Mouse (Mus musculus): ENCODE results near the gene Mrpl37. TPM values are rescaled to one million over a fixed set of nuclear protein-coding genes. Genes with fewer than 3 reads are reported as not detected.
"Not testable (repeated sequence)": the region's sequence is repeated elsewhere in the genome, so short reads cannot be mapped to it uniquely, and the experiment has no call there.

Mrpl37 gene
- total RNA-seq (2014; fragmentation: Nextera tagmentation) (78.5 and 105 TPM in 2 replicates), total RNA-seq (2017) (56.6 and 61.0 TPM in 2 replicates)

DNA sequence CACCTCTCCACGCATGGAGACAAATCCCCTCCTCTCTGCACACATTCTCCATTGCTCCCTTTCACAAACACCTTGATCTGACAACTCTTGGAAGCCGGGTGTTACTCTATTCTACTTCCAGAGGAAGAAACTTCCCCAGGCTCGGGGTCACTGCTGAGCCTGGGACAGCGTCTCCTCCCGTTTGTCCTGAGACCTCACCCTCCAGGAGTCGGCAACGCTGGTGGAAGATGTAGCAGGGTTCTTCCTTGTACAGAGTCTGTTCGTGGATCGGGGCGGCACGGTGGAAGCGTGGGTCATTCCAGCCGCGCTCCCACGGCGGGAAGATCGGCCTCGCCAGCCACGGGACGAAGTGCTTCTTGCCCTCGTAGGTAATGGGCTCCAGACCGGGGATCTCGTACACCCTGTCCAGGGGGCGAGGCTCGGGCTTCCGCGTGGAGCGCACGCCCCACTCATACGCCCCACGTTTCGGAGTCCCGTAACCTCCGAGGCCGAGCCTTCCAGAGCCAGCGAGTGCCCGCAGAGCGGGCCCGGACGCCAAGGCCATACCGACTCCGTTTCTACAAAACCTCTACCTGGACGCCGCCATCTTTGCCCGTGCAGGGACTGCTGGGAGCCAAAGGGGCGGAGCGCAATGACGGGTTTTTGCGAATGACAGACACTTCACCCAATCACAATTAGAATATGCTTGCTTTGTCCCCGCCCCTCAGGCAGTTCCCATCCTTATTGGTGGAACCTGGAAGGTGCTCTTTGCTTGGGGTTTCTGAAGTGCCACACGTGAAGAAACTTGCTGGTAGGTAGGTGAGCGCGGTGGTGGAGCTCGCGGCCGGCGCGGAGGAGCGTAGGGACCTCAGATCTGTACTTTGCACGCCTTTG, at the start of gene Mrpl37, which contains the start of gene Cyb5rl:
Mrpl37 (minus strand) TSS at position 617 of the 873 bp plus-strand sequence.
Cyb5rl (plus strand) TSS at position 737 of the 873 bp plus-strand sequence.
- peak; percentile 98 for ATAC-seq (replicated peaks; ENCODE audit: poor library complexity, severe bottlenecking)

DNA sequence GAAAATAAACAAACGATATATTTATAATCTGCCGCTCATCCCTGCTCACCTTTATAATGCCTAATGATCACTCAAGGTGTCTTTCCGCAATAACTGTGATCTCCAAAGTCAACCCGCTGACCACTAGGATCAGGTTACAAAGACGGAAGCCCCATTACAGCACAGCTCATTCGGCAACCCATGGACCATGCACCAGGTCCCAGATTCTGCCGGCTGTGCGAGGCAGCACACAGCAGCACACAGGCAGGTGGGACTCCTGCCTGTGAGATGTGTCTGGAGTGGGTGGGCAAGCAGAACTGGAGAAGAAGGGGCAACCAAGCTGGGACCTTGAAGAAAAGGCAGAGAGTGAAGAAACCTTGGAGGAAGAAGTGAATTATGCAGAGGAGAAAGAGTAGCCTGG, 47.6 kb upstream of the Mrpl37 start:
- no peak for ATAC-seq (replicated peaks; ENCODE audit: poor library complexity, severe bottlenecking)

- ATAC-seq (replicated peaks; ENCODE audit: poor library complexity, severe bottlenecking) = not testable (repeated sequence)
Measured at GRCm38 (mm10) chr4:107109181-107109580, 42.5 kb upstream of the Mrpl37 start.

- no peak for ATAC-seq (replicated peaks; ENCODE audit: poor library complexity, severe bottlenecking)
Measured at GRCm38 (mm10) chr4:107108291-107108731, 41.6 kb upstream of the Mrpl37 start.

GRCm38 (mm10) chr4:107106777-107107176, 40.1 kb upstream of the Mrpl37 start:
- no peak for ATAC-seq (replicated peaks; ENCODE audit: poor library complexity, severe bottlenecking)

GRCm38 (mm10) chr4:107102220-107102619, 35.6 kb upstream of the Mrpl37 start:
- no peak for ATAC-seq (replicated peaks; ENCODE audit: poor library complexity, severe bottlenecking)

GRCm38 (mm10) chr4:107098791-107099525, 32.3 kb upstream of the Mrpl37 start:
- no peak for ATAC-seq (replicated peaks; ENCODE audit: poor library complexity, severe bottlenecking)

DNA sequence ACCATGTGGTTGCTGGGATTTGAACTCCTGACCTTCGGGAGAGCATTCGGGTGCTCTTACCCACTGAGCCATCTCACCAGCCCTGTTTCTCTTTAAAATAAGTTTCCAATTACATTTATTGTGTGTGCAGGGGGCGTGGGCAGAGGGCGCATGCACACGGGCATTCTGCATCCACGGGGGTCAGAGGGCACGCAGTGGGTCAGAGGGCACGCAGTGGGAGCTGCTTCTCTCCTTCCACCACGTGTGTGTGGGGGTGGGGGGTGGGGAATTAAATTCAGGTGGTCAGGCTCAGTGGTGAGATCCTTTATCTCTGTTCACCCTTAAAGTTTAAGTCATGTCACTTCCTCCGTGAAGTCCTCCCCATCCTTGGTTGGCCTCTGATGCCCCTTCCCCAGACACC, 31.7 kb upstream of the Mrpl37 start:
- no peak for ATAC-seq (replicated peaks; ENCODE audit: poor library complexity, severe bottlenecking)

- no peak for ATAC-seq (replicated peaks; ENCODE audit: poor library complexity, severe bottlenecking)
Measured at GRCm38 (mm10) chr4:107097871-107098270, 31.2 kb upstream of the Mrpl37 start.

DNA sequence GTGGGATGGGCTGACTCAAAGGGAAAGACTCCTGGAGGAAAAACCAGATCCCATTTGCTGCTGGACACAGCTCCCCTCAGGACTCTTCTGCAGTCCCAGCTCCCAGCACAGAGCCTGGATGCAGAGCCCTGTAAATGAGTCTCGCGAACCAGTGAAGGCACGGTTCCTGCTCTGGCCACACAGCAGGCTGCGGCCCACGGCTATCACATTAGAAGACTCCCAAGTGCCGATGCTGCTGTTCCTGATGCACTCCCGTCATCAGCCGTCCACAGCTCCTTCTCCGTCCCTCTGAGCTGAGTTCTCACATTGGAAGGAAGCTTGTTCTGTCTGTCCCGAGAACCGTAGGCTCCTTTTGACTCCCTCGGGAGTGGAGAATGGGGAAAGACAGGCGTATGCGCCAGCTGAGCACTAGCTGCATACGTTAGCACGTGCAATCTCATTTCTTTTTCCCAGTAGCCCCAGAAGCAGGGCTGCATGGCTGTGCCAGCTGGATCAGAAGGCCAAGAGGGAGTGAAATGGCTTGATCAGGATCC, 30.2 kb upstream of the Mrpl37 start, which contains the start of gene Cdcp2:
Cdcp2 (plus strand) TSS at position 51 of the 533 bp plus-strand sequence.
- ATAC-seq (replicated peaks; ENCODE audit: poor library complexity, severe bottlenecking) = no peak

- peak; percentile 73 for ATAC-seq (replicated peaks; ENCODE audit: poor library complexity, severe bottlenecking)
Measured at GRCm38 (mm10) chr4:107096043-107096442, 29.4 kb upstream of the Mrpl37 start.

DNA sequence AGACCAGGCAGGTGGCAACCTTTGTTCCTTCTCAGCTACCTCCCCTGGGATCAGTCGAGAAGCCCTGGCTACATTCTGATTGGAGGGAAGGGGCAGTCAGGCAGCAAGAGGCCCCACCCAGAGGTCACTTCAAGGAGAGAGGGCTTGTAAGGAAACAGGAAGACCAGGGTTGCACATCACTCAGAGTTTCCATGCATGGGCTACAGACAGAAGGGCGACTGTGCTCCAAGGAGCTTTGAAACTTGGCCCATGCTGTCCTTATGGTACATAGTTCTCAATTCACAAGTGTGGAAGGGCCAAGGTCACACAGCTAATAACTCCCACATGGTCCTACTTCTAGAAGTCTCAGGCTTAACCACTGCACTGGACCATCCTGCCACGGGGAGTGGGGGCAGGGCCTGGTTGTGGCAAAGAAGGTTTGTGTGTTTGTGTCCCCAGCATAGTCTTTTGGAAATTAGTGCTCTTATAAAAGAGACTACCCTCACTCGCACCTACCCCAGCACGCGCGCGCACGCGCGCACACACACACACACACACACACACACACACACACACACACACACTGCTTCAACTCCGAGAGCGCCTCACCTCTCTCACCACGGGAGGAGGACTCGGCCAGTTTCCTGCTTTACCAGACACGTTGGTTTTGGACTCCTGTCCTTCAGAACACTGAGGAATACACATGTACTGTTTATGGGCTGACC, 28.0 kb upstream of the Mrpl37 start:
- peak; percentile 34 for ATAC-seq (replicated peaks; ENCODE audit: poor library complexity, severe bottlenecking)

DNA sequence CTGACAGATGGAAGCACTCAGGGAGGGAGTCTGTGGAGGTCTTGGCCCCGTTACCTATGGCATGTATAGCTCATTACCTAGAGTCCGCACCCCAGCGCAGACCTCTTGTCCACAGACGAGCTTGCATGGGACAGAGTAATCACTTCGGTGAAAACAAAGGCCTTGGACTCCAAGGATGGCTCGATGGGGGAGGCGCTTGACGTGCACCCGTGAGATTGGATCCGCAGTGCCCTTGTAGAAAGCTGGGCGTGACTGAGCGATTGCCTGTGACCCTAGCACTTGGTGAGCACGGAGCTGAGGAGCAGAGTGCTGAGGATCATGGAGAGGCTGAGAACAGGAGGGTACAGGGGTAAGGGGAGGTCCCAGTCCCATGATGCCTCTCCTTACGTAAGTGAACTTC, 25.0 kb upstream of the Mrpl37 start:
- no peak for ATAC-seq (replicated peaks; ENCODE audit: poor library complexity, severe bottlenecking)

GRCm38 (mm10) chr4:107084858-107085257, 18.2 kb upstream of the Mrpl37 start:
- ATAC-seq (replicated peaks; ENCODE audit: poor library complexity, severe bottlenecking) = no peak

- ATAC-seq (replicated peaks; ENCODE audit: poor library complexity, severe bottlenecking) = no peak; the same call in 1 of the 2 replicates
Measured at GRCm38 (mm10) chr4:107084343-107084742, 17.7 kb upstream of the Mrpl37 start.

GRCm38 (mm10) chr4:107083126-107083525, 16.5 kb upstream of the Mrpl37 start:
- ATAC-seq (replicated peaks; ENCODE audit: poor library complexity, severe bottlenecking) = no peak

DNA sequence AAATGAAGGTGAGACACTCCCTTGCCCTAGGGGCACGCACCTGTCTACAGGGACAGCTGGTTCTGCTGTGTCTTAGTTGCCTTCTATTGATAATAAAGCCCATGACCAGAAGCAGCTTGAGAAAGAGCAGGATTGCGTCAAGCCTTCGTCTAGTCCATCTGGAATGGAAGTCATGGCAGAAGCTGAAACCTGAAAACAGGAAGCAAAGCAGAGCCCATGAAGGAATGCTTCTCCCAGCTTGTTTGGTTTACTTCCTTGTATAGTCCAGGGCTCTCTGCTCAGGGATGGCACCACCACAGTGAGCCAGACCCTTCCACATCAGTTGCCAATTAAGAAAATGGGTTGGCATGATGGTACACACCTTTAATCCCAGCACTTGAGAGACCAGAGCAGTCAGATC, 15.5 kb upstream of the Mrpl37 start:
- peak; percentile 80 for ATAC-seq (replicated peaks; ENCODE audit: poor library complexity, severe bottlenecking)

DNA sequence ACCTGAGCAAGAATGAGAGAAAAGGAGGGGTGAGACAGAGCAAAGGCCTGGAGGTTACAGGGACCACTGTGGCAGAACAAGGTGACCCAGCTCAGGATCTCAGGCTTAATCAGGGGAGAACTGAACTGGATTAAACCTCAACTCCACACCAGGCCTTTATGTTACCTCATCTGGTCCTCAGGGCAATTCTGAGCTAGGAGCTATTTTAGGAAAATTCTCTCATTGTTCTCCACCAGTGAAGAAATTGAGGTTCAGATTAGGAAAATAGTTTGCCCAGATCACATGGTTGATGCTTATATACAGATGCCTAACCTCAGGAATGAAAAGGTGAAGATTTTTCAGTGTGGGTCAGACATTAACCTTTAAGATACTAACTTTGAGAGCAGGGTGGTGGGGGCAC, 13.0 kb upstream of the Mrpl37 start:
- ATAC-seq (replicated peaks; ENCODE audit: poor library complexity, severe bottlenecking) = no peak

GRCm38 (mm10) chr4:107078894-107079293, 12.2 kb upstream of the Mrpl37 start:
- no peak for ATAC-seq (replicated peaks; ENCODE audit: poor library complexity, severe bottlenecking)

DNA sequence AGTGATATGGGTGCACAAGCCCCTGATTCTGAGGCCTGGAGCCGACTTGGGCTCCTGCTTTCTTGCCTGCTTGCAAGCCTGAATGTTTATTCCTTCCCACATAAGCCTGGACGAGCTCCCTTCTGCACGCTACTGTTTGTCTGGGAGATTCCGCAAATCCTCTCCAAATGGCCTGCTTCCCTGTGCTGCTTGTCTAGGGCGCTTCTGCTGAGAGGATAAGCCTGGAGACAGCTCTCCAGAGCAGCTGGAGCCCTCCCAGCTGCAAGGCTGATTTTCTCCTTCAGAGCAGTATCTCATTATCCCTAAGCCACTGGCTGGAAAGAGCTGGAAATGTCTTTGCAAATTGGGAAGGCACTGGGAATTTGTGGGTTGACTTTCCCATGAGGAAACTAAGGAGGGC, 8.8 kb upstream of the Mrpl37 start:
- no peak for ATAC-seq (replicated peaks; ENCODE audit: poor library complexity, severe bottlenecking)

Data from granulocyte monocyte progenitor cell, adult 5-6 weeks (primary cell).